Mouse (Mus musculus) mammary gland, adult 2 months (tissue): Measurements from ENCODE around the gene Tubgcp5. TPM values are rescaled to one million over a fixed set of nuclear protein-coding genes. Genes with fewer than 3 reads are reported as not detected.

Experiments used
- polyA plus RNA-seq: library from polyadenylated mRNA; depleted of rRNA; stranded (reverse); fragments of >200 nt; gene quantifications from 2 replicates; pipeline ENCODE4 v1.2.3, GENCODE M21; 2012; ENCODE audit warnings: low replicate concordance; rRNA removed

The Tubgcp5 gene
- 2.1 and 4.6 TPM in 2 replicates for polyA plus RNA-seq

GRCm38 (mm10) chr7:55793952-55794603 is at the start of gene Tubgcp5:
Tubgcp5 (plus strand) TSS chr7:55794154.

GRCm38 (mm10) chr7:55767926-55768325 is 26.0 kb upstream of the Tubgcp5 start, which contains the start of gene Siglech:
Siglech (plus strand) TSS chr7:55768178.

GRCm38 (mm10) chr7:55841445-55841844 is 47.5 kb downstream of the Tubgcp5 start, which contains the start of gene Cyfip1:
Cyfip1 (plus strand) TSS chr7:55841745.

Other genes starting within 250 kb of the Tubgcp5 start
- 31.3 and 35.4 TPM in 2 replicates for gene Siglech, start 26.0 kb upstream of the Tubgcp5 start, polyA plus RNA-seq
- gene Cyfip1, start 47.6 kb downstream of the Tubgcp5 start, polyA plus RNA-seq: 27.4 and 54.0 TPM in 2 replicates
- gene Nipa2, start 168.3 kb downstream of the Tubgcp5 start, polyA plus RNA-seq: 8.4 and 30.1 TPM in 2 replicates
- 2.8 and 3.9 TPM in 2 replicates for gene Nipa1, start 225.8 kb downstream of the Tubgcp5 start, polyA plus RNA-seq